Mouse (Mus musculus): Measurements from ENCODE around the gene Pamr1.

- TF ChIP-seq EP300 (optimal IDR thresholded peaks at IDR 0.05) (no peak), CTCF (IDR thresholded peaks at IDR 0.05; ENCODE audit: low read depth) (no peak)
Measured at GRCm38 (mm10) chr2:102622176-102622575, 72.4 kb downstream of the Pamr1 start.

Measured in stomach, postnatal 0 days (tissue).